Mouse (Mus musculus): Measurements from ENCODE around the gene Draxin.
"Not testable (repeated sequence)": the region's sequence is repeated elsewhere in the genome, so short reads cannot be mapped to it uniquely, and the experiment has no call there.

Gene Draxin

DNA sequence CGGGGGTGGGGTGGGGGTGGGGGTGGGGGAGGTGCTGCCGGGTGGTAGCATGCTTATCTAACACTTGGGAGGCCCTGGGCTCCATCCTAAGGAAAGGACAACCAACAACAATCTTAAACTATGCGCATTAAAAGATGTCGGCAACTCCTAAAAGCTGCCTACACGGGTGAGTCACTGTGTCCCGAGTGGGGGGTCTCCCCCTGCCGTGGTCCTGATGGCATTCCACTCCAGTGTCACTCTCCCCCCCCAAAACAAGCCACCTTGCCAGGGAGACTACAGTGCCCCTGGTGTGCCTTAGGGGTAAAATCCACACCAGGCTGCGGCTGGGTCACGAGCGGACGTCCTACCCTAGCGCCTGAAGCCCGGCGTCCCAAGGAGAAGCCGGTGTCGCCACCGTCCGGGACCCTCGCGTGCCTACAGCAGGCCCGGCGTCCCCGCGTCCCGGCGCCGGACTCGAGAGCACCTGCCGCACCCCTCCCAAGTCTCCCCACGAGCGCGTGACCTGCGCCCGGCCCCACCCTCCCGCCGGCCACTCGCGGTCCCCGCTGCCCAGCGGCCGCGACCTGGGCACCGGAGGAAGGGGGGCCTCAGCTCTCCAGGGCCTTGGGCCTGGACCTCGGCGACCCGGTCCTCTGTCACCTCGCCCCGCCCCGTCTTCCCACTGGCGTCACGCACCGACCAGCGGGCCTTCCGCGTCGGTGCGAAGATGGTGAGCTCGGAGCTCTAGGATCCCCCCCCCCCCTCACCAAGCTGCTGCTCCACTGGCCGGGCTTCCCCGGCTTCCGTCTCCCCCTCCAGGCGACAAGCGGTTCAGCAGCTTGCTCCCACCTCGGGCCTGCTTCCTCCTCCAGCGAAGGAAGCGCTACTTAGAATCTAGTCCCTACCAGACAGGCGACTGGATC lies 21.0 kb upstream of the Draxin start, which contains the start of gene Fbxo6:
Gene Fbxo6, minus strand, starts transcription at position 874 of the 902 bp plus-strand sequence.
- peak; percentile 87 for DNase-seq (ENCODE audit: low spot score)

DNA sequence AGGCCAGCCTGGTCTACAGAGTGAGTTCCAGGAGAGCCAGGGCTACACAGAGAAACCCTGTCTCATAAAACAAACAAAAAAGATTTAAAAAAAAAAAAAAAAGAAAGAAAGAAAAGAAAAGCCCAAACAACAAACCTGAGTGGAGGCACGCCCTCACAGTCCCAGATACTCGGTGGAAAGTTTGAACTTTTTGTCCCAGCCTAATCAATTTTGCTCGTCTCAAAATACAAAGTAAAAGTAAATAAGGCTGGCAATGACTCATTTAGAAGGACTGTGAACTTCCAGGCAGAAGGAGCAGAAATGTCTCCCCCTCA lies 20.4 kb upstream of the Draxin start:
- no peak for DNase-seq (ENCODE audit: low spot score)

DNA sequence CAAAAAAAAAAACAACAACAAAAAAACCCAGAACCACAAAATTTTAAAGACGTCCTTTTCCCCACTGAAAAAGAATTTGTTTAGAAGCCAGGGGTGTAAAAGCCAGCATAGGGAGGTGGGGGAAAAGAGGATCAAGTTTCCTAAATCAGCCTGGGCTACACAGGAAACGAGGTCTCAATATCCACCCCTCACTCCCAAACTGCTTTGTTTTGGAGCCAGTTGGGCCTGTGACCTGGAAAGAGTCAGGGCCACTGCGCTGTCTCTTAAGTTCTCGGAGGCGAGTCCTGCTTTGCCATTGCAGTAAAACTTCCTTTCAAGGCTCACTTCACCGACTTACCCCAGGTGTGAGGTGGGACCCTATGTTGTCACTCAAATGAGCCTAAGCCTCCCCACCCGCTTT lies 19.7 kb upstream of the Draxin start:
- DNase-seq (ENCODE audit: low spot score) = no peak

GRCm38 (mm10) chr4:148149540-148149939 lies 19.0 kb upstream of the Draxin start:
- no peak for DNase-seq (ENCODE audit: low spot score)

GRCm38 (mm10) chr4:148147714-148148113 lies 17.2 kb upstream of the Draxin start:
- no peak for DNase-seq (ENCODE audit: low spot score)

DNA sequence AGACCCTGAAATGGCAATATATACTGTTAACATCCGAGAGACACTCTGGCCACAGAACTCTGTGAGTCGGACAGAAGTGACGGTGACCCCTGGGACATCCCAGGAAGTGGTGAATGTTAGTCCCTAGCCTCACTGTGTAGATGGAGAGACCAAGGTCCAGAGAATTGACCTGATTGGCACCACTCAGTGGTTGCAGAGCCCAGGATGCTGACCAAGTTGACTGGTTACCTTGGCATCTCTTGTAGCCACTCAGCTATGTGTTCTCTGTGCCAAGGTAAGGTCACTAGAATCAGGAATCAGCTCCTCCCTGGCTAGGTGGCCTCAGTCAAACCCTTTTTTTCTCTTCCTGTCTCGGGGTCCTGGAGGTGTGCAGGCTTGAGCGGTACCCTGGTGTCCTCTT lies 13.2 kb upstream of the Draxin start:
- no peak for DNase-seq (ENCODE audit: low spot score)

- DNase-seq (ENCODE audit: low spot score) = peak; percentile 94
Observed at GRCm38 (mm10) chr4:148140098-148141011, 9.9 kb upstream of the Draxin start.

- no peak for DNase-seq (ENCODE audit: low spot score)
Observed at GRCm38 (mm10) chr4:148139767-148140097, 9.2 kb upstream of the Draxin start.

- no peak for DNase-seq (ENCODE audit: low spot score)
Observed at GRCm38 (mm10) chr4:148137503-148137902, 7.0 kb upstream of the Draxin start.

- no peak for DNase-seq (ENCODE audit: low spot score)
Observed at GRCm38 (mm10) chr4:148134988-148135387, 4.5 kb upstream of the Draxin start.

DNA sequence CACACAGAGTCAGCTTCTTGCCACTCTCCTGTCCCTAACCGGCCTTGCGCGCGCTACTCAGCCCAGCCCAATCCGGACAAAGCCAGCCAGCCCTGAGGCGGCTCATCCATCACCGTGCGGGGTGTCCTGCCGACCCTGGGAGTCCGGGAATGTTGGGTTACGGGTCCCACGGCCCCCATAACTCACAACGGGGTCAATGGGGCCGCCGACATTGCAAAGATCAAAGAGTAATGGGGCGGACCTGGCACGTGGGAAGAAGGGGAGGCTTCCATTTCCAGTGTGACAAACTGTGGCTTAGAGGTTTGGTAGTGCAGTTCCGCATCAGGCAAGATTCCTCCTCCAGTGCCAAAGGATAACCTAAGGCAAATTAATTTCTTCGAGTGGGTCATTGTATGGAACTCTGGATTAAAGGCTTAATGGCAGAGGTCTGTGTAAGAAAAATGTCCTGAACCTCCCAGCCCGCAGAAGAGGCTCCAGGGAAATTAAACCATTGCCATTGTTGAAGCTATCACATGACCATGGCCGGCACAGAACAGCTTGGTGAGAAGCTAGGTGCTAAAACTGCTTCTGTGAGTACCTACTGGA lies 1.1 kb upstream of the Draxin start:
- DNase-seq (ENCODE audit: low spot score) = peak; percentile 48

DNA sequence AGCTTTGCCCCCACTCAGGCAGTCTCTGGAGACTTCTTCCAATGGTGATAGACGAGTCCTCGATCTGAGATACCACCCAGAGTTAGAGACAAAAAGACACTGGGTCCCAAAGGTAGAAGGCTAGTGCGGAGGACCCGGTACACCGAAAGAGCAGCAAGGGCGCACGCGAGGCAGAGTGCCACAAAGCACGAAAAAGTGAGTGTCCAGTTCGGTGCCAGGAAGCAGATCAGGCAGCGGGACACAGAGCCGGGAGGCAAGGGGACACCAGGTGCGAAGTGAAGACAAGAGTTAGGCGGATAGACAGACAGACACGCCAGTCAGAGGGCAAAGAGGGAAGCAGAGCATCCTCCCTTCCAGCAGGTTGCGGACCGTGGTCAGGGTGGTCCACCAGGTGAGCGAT lies 365 bp downstream of the Draxin start, which contains the start of gene Mad2l2:
Gene Mad2l2, plus strand, starts transcription at position 252 of the 400 bp plus-strand sequence.
- peak; percentile 17 for DNase-seq (ENCODE audit: low spot score)

GRCm38 (mm10) chr4:148128672-148129071 lies 1.8 kb downstream of the Draxin start:
- DNase-seq (ENCODE audit: low spot score) = no peak

DNA sequence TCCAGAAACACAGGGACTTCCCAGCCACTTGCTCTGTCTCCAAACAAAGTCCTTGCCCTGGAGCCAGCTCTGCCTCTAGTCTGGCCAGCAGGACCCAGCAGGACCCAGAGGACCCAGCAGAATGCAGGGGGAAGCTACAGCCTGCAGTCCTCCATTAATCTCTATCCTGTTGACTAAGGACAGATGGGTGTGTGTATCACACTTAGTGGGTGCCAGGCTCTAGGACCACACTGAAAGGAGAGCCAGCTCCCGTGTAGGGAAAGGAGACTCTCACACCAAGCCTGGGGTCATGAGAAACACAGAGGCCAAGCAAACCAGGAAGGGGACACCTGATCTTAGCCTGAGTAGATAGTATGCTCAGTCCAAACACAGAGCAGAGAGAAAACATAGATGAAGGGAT lies 2.3 kb downstream of the Draxin start:
- no peak for DNase-seq (ENCODE audit: low spot score)

- no peak for DNase-seq (ENCODE audit: low spot score)
Observed at GRCm38 (mm10) chr4:148122694-148123066, 7.8 kb downstream of the Draxin start.

- DNase-seq (ENCODE audit: low spot score) = no peak
Observed at GRCm38 (mm10) chr4:148121982-148122693, 8.4 kb downstream of the Draxin start.

DNA sequence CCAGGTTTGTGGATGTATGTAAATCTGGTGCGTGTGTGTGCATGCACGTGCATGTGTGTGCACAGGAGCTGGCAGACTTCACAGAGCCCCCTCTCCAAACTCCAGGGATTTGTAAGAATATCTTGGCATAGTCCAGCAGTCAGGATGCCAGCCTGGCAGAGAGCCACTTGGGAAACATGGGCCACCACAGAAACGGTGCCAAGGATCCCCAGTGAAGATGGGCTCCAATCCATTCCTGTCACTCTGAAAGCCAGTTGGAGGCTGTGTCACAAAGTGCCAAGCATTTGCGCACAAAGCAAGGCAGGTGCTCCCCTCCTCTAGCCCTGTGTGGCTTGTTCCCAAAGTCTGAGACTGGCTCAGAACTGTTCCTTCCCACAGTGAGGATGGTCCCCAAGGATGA lies 9.1 kb downstream of the Draxin start:
- no peak for DNase-seq (ENCODE audit: low spot score)

DNA sequence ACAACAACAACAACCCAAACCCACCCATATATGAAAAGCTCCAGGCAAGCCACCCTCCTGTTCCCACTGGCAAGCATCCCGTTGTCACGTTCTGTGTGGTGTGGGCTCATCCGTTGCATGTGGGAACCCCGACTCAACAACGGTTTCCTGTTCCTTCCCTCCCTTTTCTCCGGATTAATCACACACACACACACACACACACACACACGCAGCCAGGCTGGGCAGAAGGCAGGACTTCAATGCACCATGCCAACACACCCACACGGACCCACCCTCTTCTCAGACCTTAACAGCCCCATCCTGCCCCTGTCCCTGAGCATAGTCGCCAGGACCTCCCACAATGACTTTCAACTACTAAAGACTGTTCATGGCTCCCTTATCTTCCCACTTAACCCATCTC lies 9.9 kb downstream of the Draxin start:
- no peak for DNase-seq (ENCODE audit: low spot score)

GRCm38 (mm10) chr4:148119578-148119977 lies 10.9 kb downstream of the Draxin start:
- not testable (repeated sequence) for DNase-seq (ENCODE audit: low spot score)

GRCm38 (mm10) chr4:148117392-148117791 lies 13.1 kb downstream of the Draxin start:
- no peak for DNase-seq (ENCODE audit: low spot score)

DNA sequence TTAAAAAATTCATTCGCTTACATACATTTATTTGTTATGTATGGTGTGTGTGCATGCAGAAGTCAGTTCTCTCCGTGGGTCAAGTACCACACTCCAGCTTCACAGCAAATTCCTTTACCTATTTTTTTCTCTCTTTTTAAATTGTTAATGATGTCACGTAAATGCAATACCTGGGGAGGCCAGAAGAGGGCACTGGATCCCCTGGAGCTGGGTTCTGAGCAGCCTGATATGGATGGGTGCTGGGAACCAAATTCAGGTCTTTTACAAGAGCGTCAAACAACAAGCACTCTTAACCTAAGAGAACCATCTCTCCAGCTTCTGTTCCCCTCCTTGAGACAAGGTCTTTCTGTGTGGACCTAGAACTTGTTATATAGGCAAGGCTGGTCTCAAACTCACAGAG lies 13.8 kb downstream of the Draxin start:
- no peak for DNase-seq (ENCODE audit: low spot score)

- no peak for DNase-seq (ENCODE audit: low spot score)
Observed at GRCm38 (mm10) chr4:148115467-148115866, 15.0 kb downstream of the Draxin start.
